Mouse (Mus musculus) lung, postnatal 0 days (tissue): ENCODE measurements around the gene Cir1.

Experiments
- CTCF ChIP-seq: IDR thresholded peaks from 2 replicates; pipeline ENCODE4 v1.5.1; 2016; ENCODE audit warnings: antibody characterized with exemption, mild to moderate bottlenecking
- EP300 ChIP-seq: IDR thresholded peaks from 2 replicates; pipeline ENCODE4 v1.6.1; 2016; ENCODE audit warnings: antibody characterized with exemption, mild to moderate bottlenecking, control low read depth

DNA sequence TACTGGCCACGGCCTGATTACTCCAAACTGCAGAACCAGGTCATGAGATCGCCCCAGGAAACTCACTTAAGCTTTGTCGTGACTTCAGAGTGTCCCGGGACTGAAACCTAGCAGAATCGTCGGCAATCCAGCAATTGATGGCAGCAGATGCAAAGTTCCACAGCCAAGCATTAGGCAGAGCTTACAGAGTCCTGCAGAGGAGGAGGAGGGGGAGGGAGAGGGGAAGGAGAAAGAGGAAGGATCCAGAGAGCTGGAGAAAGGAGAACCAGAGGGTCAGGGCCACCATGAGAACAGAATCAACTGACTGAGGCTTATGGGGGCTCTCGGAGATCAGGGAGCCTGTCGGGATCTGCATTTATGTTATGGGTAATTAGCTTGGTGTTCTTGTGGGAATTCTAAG is 25.9 kb upstream of the Cir1 start:
- TF ChIP-seq CTCF = no peak
- no peak for TF ChIP-seq EP300
